Mouse (Mus musculus) C2C12 (cell line): ENCODE results near the gene Olfr548-ps1. TPM values are rescaled to one million over a fixed set of nuclear protein-coding genes. Genes with fewer than 3 reads are reported as not detected.

Source experiments
- H3K27me3 ChIP-seq: one replicate; pipeline ENCODE4 v1.6.1; 2011; ENCODE audit not compliant: control insufficient read depth, insufficient read depth, insufficient read length
- H3K36me3 ChIP-seq: one replicate; pipeline ENCODE4 v1.6.1; 2011; ENCODE audit not compliant: control insufficient read depth, insufficient read depth
- H3K4me3 ChIP-seq: one replicate; pipeline ENCODE4 v1.5.1; 2011; ENCODE audit warnings: mild to moderate bottlenecking, control low read depth; ENCODE audit not compliant: poor library complexity, insufficient read depth, severe bottlenecking
- H3K79me2 ChIP-seq: one replicate; pipeline ENCODE4 v1.6.1; 2011; ENCODE audit not compliant: control insufficient read depth, insufficient read depth
- H3K79me3 ChIP-seq: one replicate; pipeline ENCODE4 v1.6.1; 2011; ENCODE audit warnings: low read depth, control low read depth
- H3ac ChIP-seq: one replicate; pipeline ENCODE3; 2011; ENCODE audit warnings: low read depth; ENCODE audit not compliant: control insufficient read depth, insufficient read length
- CEBPB ChIP-seq: IDR thresholded peaks from one replicate; pipeline ENCODE4 v1.6.1; 2011; ENCODE audit warnings: low read depth, mild to moderate bottlenecking, control low read depth, moderate library complexity
- CTCF ChIP-seq: IDR thresholded peaks from one replicate; pipeline ENCODE4 v1.5.1; 2011; ENCODE audit not compliant: control insufficient read depth, insufficient read depth, insufficient read length
- FOSL1 ChIP-seq: IDR thresholded peaks from one replicate; pipeline ENCODE4 v1.8.0; 2011; ENCODE audit warnings: mild to moderate bottlenecking, low read length; ENCODE audit not compliant: poor library complexity, insufficient read depth, severe bottlenecking
- MAX ChIP-seq: IDR thresholded peaks from one replicate; pipeline ENCODE4 v1.6.1; 2011; ENCODE audit warnings: mild to moderate bottlenecking, control low read depth
- MYOD1 ChIP-seq: IDR thresholded peaks from one replicate; pipeline ENCODE4 v1.6.1; 2011; ENCODE audit warnings: low read depth; ENCODE audit not compliant: control insufficient read depth, insufficient read length
- MYOG ChIP-seq: IDR thresholded peaks from one replicate; pipeline ENCODE4 v1.6.1; 2011; ENCODE audit not compliant: control insufficient read depth, insufficient read length; ENCODE audit errors: extremely low read depth
- USF1 ChIP-seq: IDR thresholded peaks from one replicate; pipeline ENCODE4 v1.6.1; 2011; ENCODE audit warnings: low read depth, mild to moderate bottlenecking, control low read depth, moderate library complexity
- polyA plus RNA-seq: library from polyadenylated mRNA; unstranded; fragments of >200 nt; fragmentation: generic; extraction: Trizol; gene quantifications from one replicate; pipeline ENCODE4 v1.2.1, GENCODE M21; 2012; ENCODE audit warnings: missing spikeins

The Olfr548-ps1 gene
- polyA plus RNA-seq, 1 experiment, result not detected

GRCm38 (mm10) chr7:102591786-102592185 is 51.1 kb downstream of the Olfr548-ps1 start, which contains the start of gene Olfr551:
TSS of gene Olfr551 (minus strand) at chr7:102591886.
- no peak within 1 kb of the TSS for H3ac ChIP-seq
- TF ChIP-seq MYOD1, result no peak
- no peak for TF ChIP-seq CTCF
- TF ChIP-seq USF1, result no peak
- no peak for TF ChIP-seq CEBPB
- TF ChIP-seq MAX, result no peak
- no peak for TF ChIP-seq MYOG
- no peak for TF ChIP-seq FOSL1
- no peaks in the 10 kb centered on the region for H3K27me3 ChIP-seq
- no peaks in the 10 kb centered on the region for H3K36me3 ChIP-seq
- no peak within 1 kb of the TSS for H3K4me3 ChIP-seq
- no peaks in the 10 kb centered on the region for H3K79me2 ChIP-seq
- no peaks in the 10 kb centered on the region for H3K79me3 ChIP-seq

Other genes with a start within 250 kb of the Olfr548-ps1 start
- gene Rrm1, start 99.2 kb upstream of the Olfr548-ps1 start, polyA plus RNA-seq, result 123 TPM
- 0.04 TPM for gene Olfr543, start 59.2 kb upstream of the Olfr548-ps1 start, polyA plus RNA-seq
- gene Olfr544, start 52.6 kb upstream of the Olfr548-ps1 start, polyA plus RNA-seq, result 0.01 TPM
- not detected for gene Olfr545, start 41.3 kb upstream of the Olfr548-ps1 start, polyA plus RNA-seq
- not detected for gene Olfr547, start 6.1 kb upstream of the Olfr548-ps1 start, polyA plus RNA-seq
- not detected for gene Olfr549, start 9.0 kb downstream of the Olfr548-ps1 start, polyA plus RNA-seq
- gene Trim21, start 24.6 kb downstream of the Olfr548-ps1 start, polyA plus RNA-seq, result 0.49 TPM
- gene Olfr550, start 30.5 kb downstream of the Olfr548-ps1 start, polyA plus RNA-seq, result not detected
- gene Olfr551, start 51.0 kb downstream of the Olfr548-ps1 start, polyA plus RNA-seq, result not detected
- not detected for gene Olfr552, start 56.9 kb downstream of the Olfr548-ps1 start, polyA plus RNA-seq
- gene Olfr553, start 77.3 kb downstream of the Olfr548-ps1 start, polyA plus RNA-seq, result not detected
- gene Olfr554, start 97.5 kb downstream of the Olfr548-ps1 start, polyA plus RNA-seq, result not detected
- gene Olfr555, start 117.9 kb downstream of the Olfr548-ps1 start, polyA plus RNA-seq, result not detected
- not detected for gene Olfr556, start 124.0 kb downstream of the Olfr548-ps1 start, polyA plus RNA-seq
- 2.0 TPM for gene Trim68, start 146.4 kb downstream of the Olfr548-ps1 start, polyA plus RNA-seq
- gene Olfr557, start 155.0 kb downstream of the Olfr548-ps1 start, polyA plus RNA-seq, result not detected
- gene Olfr558, start 161.3 kb downstream of the Olfr548-ps1 start, polyA plus RNA-seq, result not detected
- not detected for gene Olfr33, start 178.2 kb downstream of the Olfr548-ps1 start, polyA plus RNA-seq
- gene Olfr559, start 186.6 kb downstream of the Olfr548-ps1 start, polyA plus RNA-seq, result not detected
- not detected for gene Olfr560, start 218.5 kb downstream of the Olfr548-ps1 start, polyA plus RNA-seq
- not detected for gene Olfr78, start 218.6 kb downstream of the Olfr548-ps1 start, polyA plus RNA-seq
- gene Olfr561, start 230.3 kb downstream of the Olfr548-ps1 start, polyA plus RNA-seq, result not detected